19 mouse cellular contexts compared by ENCODE assay signal in genomic region chr8:90841321-90841720, GRCm38 (mm10). TPM values are rescaled to one million over a fixed set of nuclear protein-coding genes. Genes with fewer than 3 reads are reported as not detected.
DNase-seq lines count a peak whose midpoint lies in the region; ATAC-seq lines count a peak whose summit lies in the region.
"Had no signal": no experiment of that assay in that cellular context is flagged by ENCODE, and none has a peak within 500 bp of the region (broad histone marks: within the 10 kb centered on the region; RNA-seq: fewer than 3 reads in every experiment).

No protein-coding gene starts in this region.

- H3K4me1 ChIP-seq in heart, embryonic 12.5 days (replicated peaks) = 0 out of 2 replicates have a peak, but pooled peaks cover 3% of the 10 kb centered on the region
- peaks cover 13% of the 10 kb centered on the region; the same call in 1 of the 2 replicates for H3K4me1 ChIP-seq in limb, embryonic 10.5 days
- H3K4me1 ChIP-seq: forebrain, embryonic 15.5 days had no signal

- H3K4me3 ChIP-seq in heart, embryonic 12.5 days = no peak overlapping the region
- no peak overlapping the region for H3K4me3 ChIP-seq in limb, embryonic 10.5 days
- H3K4me3 ChIP-seq: forebrain, embryonic 15.5 days had no signal

- no peak for ATAC-seq in heart, embryonic 12.5 days (ENCODE audit: insufficient number of reproducible peaks, low FRiP score)
- ATAC-seq: forebrain, embryonic 15.5 days; hindbrain, embryonic 16.5 days had no signal

- H3K9ac ChIP-seq in heart, embryonic 12.5 days = no peak overlapping the region
- H3K9ac ChIP-seq: forebrain, embryonic 15.5 days; liver, embryonic 14.5 days had no signal

- 65% methylated on average over 13 of the region's 13 CpGs for WGBS in heart, embryonic 12.5 days
- WGBS in limb, embryonic 10.5 days = 80% methylated on average over 13 of the region's 13 CpGs

- DNase-seq in heart, adult 18-20 months = peak; percentile 57 to 82
- DNase-seq in heart, adult 8-10 months (ENCODE audit: low spot score) = peak; percentile 84
- no peak for DNase-seq in limb, embryonic 10.5 days (ENCODE audit: low spot score)
- no peak for DNase-seq in lung, postnatal 10 days
- no peak for DNase-seq in testis, postnatal 14 days (ENCODE audit: low spot score)
- DNase-seq in frontal cortex, postnatal 36 days (ENCODE audit: low spot score in 2 of 2) = no peak
- no peak for DNase-seq in urinary bladder, postnatal 25 days (ENCODE audit: low spot score)
- DNase-seq: adrenal gland, postnatal 36 days; B cell, adult 2 months; lung, postnatal 14 days had no signal

- no peaks in the 10 kb centered on the region for H3K9me3 ChIP-seq in heart, embryonic 12.5 days (replicated peaks)
- H3K9me3 ChIP-seq in limb, embryonic 10.5 days (replicated peaks) = no peaks in the 10 kb centered on the region
- H3K9me3 ChIP-seq: forebrain, embryonic 15.5 days; G1E had no signal

- H3K27ac ChIP-seq in heart, embryonic 12.5 days (ENCODE audit: poor library complexity, severe bottlenecking) = no peak overlapping the region
- 0 out of 2 replicates have a peak overlapping the region, but pooled peaks have one; percentile 4 for H3K27ac ChIP-seq in limb, embryonic 10.5 days
- H3K27ac ChIP-seq: forebrain, embryonic 15.5 days; liver, embryonic 14.5 days had no signal

- H3K27me3 ChIP-seq in heart, embryonic 12.5 days (replicated peaks) = no peaks in the 10 kb centered on the region
- no peaks in the 10 kb centered on the region for H3K27me3 ChIP-seq in limb, embryonic 10.5 days (ENCODE audit: low read depth, poor library complexity, severe bottlenecking)
- H3K27me3 ChIP-seq: forebrain, embryonic 15.5 days had no signal

- no peaks in the 10 kb centered on the region for H3K36me3 ChIP-seq in heart, embryonic 12.5 days
- no peaks in the 10 kb centered on the region for H3K36me3 ChIP-seq in limb, embryonic 10.5 days
- H3K36me3 ChIP-seq: forebrain, embryonic 15.5 days had no signal

- H3K4me2 ChIP-seq in heart, embryonic 12.5 days = no peak overlapping the region
- H3K4me2 ChIP-seq: forebrain, embryonic 15.5 days; midbrain, embryonic 11.5 days had no signal

RNA-seq across cellular contexts. Expression of gene Chd9, which starts 13.2 kb away (rescaled TPM):
- 10 to 100 TPM; 34.0 to 51.4 TPM for total RNA-seq in heart, adult 18-20 months (2021)
- polyA plus RNA-seq in heart, embryonic 12.5 days (2016; fragmentation: Nextera tagmentation; extraction: Ambion mirVana) = 53.5 and 56.3 TPM in 2 replicates
- total RNA-seq in heart, adult 8-10 months (2022) = 10 to 100 TPM; 37.4 to 51.6 (median 46.4) TPM
- polyA plus RNA-seq in limb, embryonic 10.5 days (2016; fragmentation: Nextera tagmentation; extraction: Ambion mirVana) = 35.8 and 45.5 TPM in 2 replicates

RNA-seq across cellular contexts. Expression of gene Gm19935, which starts 24.1 kb away (rescaled TPM):
- total RNA-seq in heart, adult 18-20 months (2021) = 1 to 10 TPM in 1 of 2 experiments, not detected in 1; 1.0 TPM
- not detected in 2 replicates for polyA plus RNA-seq in heart, embryonic 12.5 days (2016; fragmentation: Nextera tagmentation; extraction: Ambion mirVana)
- not detected for total RNA-seq in heart, adult 8-10 months (2022)
- polyA plus RNA-seq in limb, embryonic 10.5 days (2016; fragmentation: Nextera tagmentation; extraction: Ambion mirVana) = not detected in 2 replicates
- total RNA-seq: adrenal gland, postnatal 36 days; common myeloid progenitor, adult 5-6 weeks; G1E had no signal
- polyA plus RNA-seq: G1E; kidney, embryonic 14.5 days; liver, embryonic 14.5 days; midbrain, embryonic 11.5 days; myocyte had no signal

Comparison
In these comparisons a context has a peak if more than half of its experiments do, and no peak if none do; other contexts are left out.
1. DNase-seq: peak in heart, adult 18-20 months (2 of 2) and heart, adult 8-10 months (single experiment); none in limb, embryonic 10.5 days (single experiment), lung, postnatal 10 days (single experiment), testis, postnatal 14 days (single experiment), frontal cortex, postnatal 36 days (0 of 2) and urinary bladder, postnatal 25 days (single experiment).